Mouse (Mus musculus) liver, embryonic 11.5 days (tissue): ENCODE data around the gene Msi2. TPM values are rescaled to one million over a fixed set of nuclear protein-coding genes. Genes with fewer than 3 reads are reported as not detected.

ENCODE experiments used
- ATAC-seq: fragments of 200-750 bp; cut with Nextera tagmentation; replicated peaks from 2 replicates; pipeline ENCODE4 v1.8.0; 2017; ENCODE audit warnings: moderate number of reproducible peaks, mild to moderate bottlenecking, moderate TSS enrichment, moderate library complexity; ENCODE audit not compliant: low FRiP score
- DNase-seq: peaks from one replicate; pipeline ENCODE4 v3.0.0-alpha.2; 2017; ENCODE audit warnings: low spot score
- H3K27ac ChIP-seq: fragments of 300-500 bp; sonication (generic); 2 replicates; pipeline ENCODE4 v1.5.1; 2014; ENCODE audit warnings: mild to moderate bottlenecking, low read depth, low read length, control low read depth
- H3K27me3 ChIP-seq: fragments of 300-500 bp; sonication (generic); replicated peaks from 2 replicates; pipeline ENCODE4 v1.6.1; 2014; ENCODE audit warnings: low read length, mixed read lengths; ENCODE audit not compliant: control insufficient read depth, insufficient read depth
- H3K36me3 ChIP-seq: fragments of 300-500 bp; sonication (generic); 2 replicates; pipeline ENCODE4 v1.6.1; 2014; ENCODE audit warnings: mild to moderate bottlenecking, low read length, moderate library complexity, mixed read lengths; ENCODE audit not compliant: control insufficient read depth, insufficient read depth
- H3K4me1 ChIP-seq: fragments of 300-500 bp; sonication (generic); replicated peaks from 2 replicates; pipeline ENCODE4 v1.6.1; 2014; ENCODE audit warnings: low read length, mixed read lengths; ENCODE audit not compliant: control insufficient read depth, insufficient read depth
- H3K4me2 ChIP-seq: fragments of 300-500 bp; sonication (generic); 2 replicates; pipeline ENCODE4 v1.6.1; 2014; ENCODE audit warnings: mild to moderate bottlenecking, control low read depth, moderate library complexity
- H3K4me3 ChIP-seq: fragments of 300-500 bp; sonication (generic); 2 replicates; pipeline ENCODE4 v1.5.1; 2014; ENCODE audit warnings: low read depth, low read length, control low read depth
- H3K9ac ChIP-seq: fragments of 300-500 bp; sonication (generic); 2 replicates; pipeline ENCODE4 v1.6.1; 2014; ENCODE audit warnings: low read depth, low read length, control low read depth
- H3K9me3 ChIP-seq: fragments of 300-500 bp; sonication (generic); 2 replicates; pipeline ENCODE4 v1.6.1; 2016; ENCODE audit warnings: low read length, inconsistent platforms, mixed read lengths; ENCODE audit not compliant: control insufficient read depth
- WGBS: fragments of 180-500 bp; shearing (Covaris S2); extraction: QIAGEN DNeasy Blood & Tissue Kit; methylation state at CpG from one replicate; pipeline ENCODE4 v1.1.7; 2014; 5-methylcytosine and 5-hydroxymethylcytosine counted together
- polyA plus RNA-seq: library from polyadenylated mRNA; unstranded; fragments of >200 nt; fragmentation: Nextera tagmentation; extraction: Ambion mirVana; gene quantifications from 2 replicates; pipeline ENCODE4 v1.2.1, GENCODE M21; 2014

Msi2 gene
- polyA plus RNA-seq, 1 experiment from 2014 or later: 8.2 TPM

GRCm38 (mm10) chr11:88520951-88521730, 197.2 kb downstream of the Msi2 start:
- no peak overlapping the region for H3K9ac ChIP-seq
- no peak for DNase-seq
- no peak overlapping the region for H3K4me3 ChIP-seq
- H3K9me3 ChIP-seq: no peaks in the 10 kb centered on the region
- H3K36me3 ChIP-seq: no peaks in the 10 kb centered on the region
- no peak overlapping the region for H3K27ac ChIP-seq
- H3K27me3 ChIP-seq: no peaks in the 10 kb centered on the region
- WGBS: 74% methylated on average over 19 of the region's 19 CpGs
- H3K4me2 ChIP-seq: no peak overlapping the region
- ATAC-seq: no peak
- H3K4me1 ChIP-seq: peaks cover 23% of the 10 kb centered on the region

- Histone ChIP-seq H3K27me3 (no peaks in the 10 kb centered on the region), H3K4me2 (no peak overlapping the region), H3K4me3 (no peak overlapping the region), H3K36me3 (no peaks in the 10 kb centered on the region), H3K4me1 (peaks cover 6% of the 10 kb centered on the region), H3K27ac (no peak overlapping the region), H3K9me3 (no peaks in the 10 kb centered on the region), H3K9ac (no peak overlapping the region)
- no peak for DNase-seq
- no peak for ATAC-seq
- WGBS: 86% methylated on average over 3 of the region's 3 CpGs
These were observed 200.0 kb downstream of the Msi2 start for GRCm38 (mm10) chr11:88518361-88518760.

- Histone ChIP-seq H3K27me3 (no peaks in the 10 kb centered on the region), H3K9me3 (no peaks in the 10 kb centered on the region), H3K4me1 (peaks cover 5% of the 10 kb centered on the region), H3K36me3 (no peaks in the 10 kb centered on the region), H3K9ac (no peak overlapping the region), H3K4me2 (no peak overlapping the region), H3K27ac (no peak overlapping the region), H3K4me3 (no peak overlapping the region)
- DNase-seq: no peak
- WGBS: 82% methylated on average over 12 of the region's 12 CpGs
- no peak for ATAC-seq
These were observed 201.5 kb downstream of the Msi2 start for GRCm38 (mm10) chr11:88516596-88517485.

GRCm38 (mm10) chr11:88515736-88516583, 202.4 kb downstream of the Msi2 start:
- H3K9me3 ChIP-seq: no peaks in the 10 kb centered on the region
- no peak overlapping the region for H3K9ac ChIP-seq
- H3K27me3 ChIP-seq: no peaks in the 10 kb centered on the region
- H3K4me2 ChIP-seq: no peak overlapping the region
- no peak overlapping the region for H3K27ac ChIP-seq
- no peak overlapping the region for H3K4me3 ChIP-seq
- DNase-seq (no peak), ATAC-seq (no peak)
- WGBS: 80% methylated on average over 6 of the region's 6 CpGs
- H3K4me1 ChIP-seq: 0 out of 2 replicates have a peak, but pooled peaks cover 2% of the 10 kb centered on the region
- H3K36me3 ChIP-seq: no peaks in the 10 kb centered on the region

GRCm38 (mm10) chr11:88515267-88515666, 203.0 kb downstream of the Msi2 start:
- Histone ChIP-seq H3K27ac (no peak overlapping the region), H3K9ac (no peak overlapping the region)

GRCm38 (mm10) chr11:88514151-88514926, 204.0 kb downstream of the Msi2 start:
- no peak overlapping the region for H3K9ac ChIP-seq
- no peak overlapping the region for H3K27ac ChIP-seq
- DNase-seq (no peak), ATAC-seq (no peak)
- no peaks in the 10 kb centered on the region for H3K9me3 ChIP-seq
- H3K4me2 ChIP-seq: no peak overlapping the region
- H3K36me3 ChIP-seq: no peaks in the 10 kb centered on the region
- H3K27me3 ChIP-seq: no peaks in the 10 kb centered on the region
- 87% methylated on average over 12 of the region's 12 CpGs for WGBS
- 0 out of 2 replicates have a peak, but pooled peaks cover 2% of the 10 kb centered on the region for H3K4me1 ChIP-seq
- no peak overlapping the region for H3K4me3 ChIP-seq

More at GRCm38 (mm10) chr11:88515267-88515666, 203.0 kb downstream of the Msi2 start:
- no peak overlapping the region for H3K4me3 ChIP-seq
- WGBS: 84% methylated on average over 2 of the region's 2 CpGs
- 0 out of 2 replicates have a peak, but pooled peaks cover 2% of the 10 kb centered on the region for H3K4me1 ChIP-seq
- H3K9me3 ChIP-seq: no peaks in the 10 kb centered on the region
- no peaks in the 10 kb centered on the region for H3K36me3 ChIP-seq
- DNase-seq: no peak
- no peak overlapping the region for H3K4me2 ChIP-seq
- ATAC-seq: no peak
- no peaks in the 10 kb centered on the region for H3K27me3 ChIP-seq

- DNase-seq (no peak), ATAC-seq (no peak; the same call in 1 of the 2 replicates)
These were observed 205.7 kb downstream of the Msi2 start for GRCm38 (mm10) chr11:88512580-88512979.

More at GRCm38 (mm10) chr11:88512580-88512979, 205.7 kb downstream of the Msi2 start:
- Histone ChIP-seq H3K4me2 (no peak overlapping the region), H3K36me3 (no peaks in the 10 kb centered on the region), H3K9ac (no peak overlapping the region), H3K4me1 (0 out of 2 replicates have a peak, but pooled peaks cover 2% of the 10 kb centered on the region), H3K27me3 (no peaks in the 10 kb centered on the region), H3K27ac (no peak overlapping the region), H3K4me3 (no peak overlapping the region), H3K9me3 (no peaks in the 10 kb centered on the region)
- 40% methylated on average over 4 of the region's 4 CpGs for WGBS
